ENCODE assay signal across 8 mouse cellular contexts in genomic region chr1:168598191-168598667, GRCm38 (mm10).
DNase-seq lines count a peak whose midpoint lies in the region; ATAC-seq and TF ChIP-seq lines count a peak whose summit lies in the region.

No protein-coding gene starts in this region.

- ATAC-seq in forebrain, embryonic 12.5 days (ENCODE audit: low FRiP score): no peak
- ATAC-seq in liver, postnatal 0 days: no peak

- no peak for DNase-seq in layer of hippocampus, adult 2 months (ENCODE audit: low spot score in 2 of 2)
- DNase-seq in layer of hippocampus, postnatal 25 days (ENCODE audit: extremely low spot score in 1 of 2, low spot score in 1 of 2): no peak
- DNase-seq in liver, postnatal 0 days: no peak
- peak; percentile 30 for DNase-seq in retina, postnatal 1 day
- no peak for DNase-seq in cerebellum, adult 11 months
- DNase-seq in left cerebral cortex, adult 11 months (ENCODE audit: low spot score): no peak
- no peak for DNase-seq in spleen, postnatal 36 days (ENCODE audit: low spot score in 2 of 2)

- H3K4me2 ChIP-seq in forebrain, embryonic 12.5 days: peak overlapping the region; percentile 35
- H3K4me2 ChIP-seq in liver, postnatal 0 days (ENCODE audit: low read depth, low read length): peak overlapping the region; percentile 24; the same call in 1 of the 2 replicates

- peak overlapping the region; percentile 38 for H3K9ac ChIP-seq in forebrain, embryonic 12.5 days
- no peak overlapping the region for H3K9ac ChIP-seq in liver, postnatal 0 days (replicated peaks)

- H3K27ac ChIP-seq in layer of hippocampus, adult 2 months: no peak overlapping the region
- no peak overlapping the region for H3K27ac ChIP-seq in forebrain, embryonic 12.5 days
- no peak overlapping the region for H3K27ac ChIP-seq in liver, postnatal 0 days (ENCODE audit: low read depth)

- H3K9me3 ChIP-seq in forebrain, embryonic 12.5 days: no peaks in the 10 kb centered on the region
- no peaks in the 10 kb centered on the region for H3K9me3 ChIP-seq in liver, postnatal 0 days (ENCODE audit: low read length)

- H3K27me3 ChIP-seq in forebrain, embryonic 12.5 days: no peaks in the 10 kb centered on the region
- H3K27me3 ChIP-seq in liver, postnatal 0 days (ENCODE audit: insufficient read depth, low read length): no peaks in the 10 kb centered on the region

- TF ChIP-seq CTCF in layer of hippocampus, adult 2 months (conservative IDR thresholded peaks at IDR 0.05): no peak
- no peak for TF ChIP-seq CTCF in liver, postnatal 0 days (IDR thresholded peaks at IDR 0.05; ENCODE audit: low read depth)

- peak overlapping the region; percentile 4; the same call in 1 of the 2 replicates for H3K4me3 ChIP-seq in layer of hippocampus, adult 2 months
- no peak overlapping the region for H3K4me3 ChIP-seq in forebrain, embryonic 12.5 days (replicated peaks)
- no peak overlapping the region for H3K4me3 ChIP-seq in liver, postnatal 0 days (ENCODE audit: low read depth, low read length)

- H3K4me1 ChIP-seq in forebrain, embryonic 12.5 days: peaks cover 17% of the 10 kb centered on the region
- peaks cover 3% of the 10 kb centered on the region for H3K4me1 ChIP-seq in liver, postnatal 0 days (ENCODE audit: insufficient read depth)

- H3K36me3 ChIP-seq in forebrain, embryonic 12.5 days (replicated peaks): no peaks in the 10 kb centered on the region
- no peaks in the 10 kb centered on the region for H3K36me3 ChIP-seq in liver, postnatal 0 days (replicated peaks; ENCODE audit: insufficient read depth, low read length)

- no peak for TF ChIP-seq EP300 in liver, postnatal 0 days (IDR thresholded peaks at IDR 0.05; ENCODE audit: low read depth)

- 16% methylated on average over 11 of the region's 11 CpGs for WGBS in forebrain, embryonic 12.5 days
- 29% methylated on average over 11 of the region's 11 CpGs for WGBS in liver, postnatal 0 days (ENCODE audit: insufficient replicate concordance)
